Mouse (Mus musculus): Measurements from ENCODE around the gene Tmem14c. TPM values are rescaled to one million over a fixed set of nuclear protein-coding genes. Genes with fewer than 3 reads are reported as not detected.
A peak's percentile ranks its signal among the peaks of the same experiment; 100 is the strongest.

Tmem14c gene
- polyA plus RNA-seq (2014; fragmentation: Nextera tagmentation; extraction: Ambion mirVana) = 216 and 223 TPM in 2 replicates

DNA sequence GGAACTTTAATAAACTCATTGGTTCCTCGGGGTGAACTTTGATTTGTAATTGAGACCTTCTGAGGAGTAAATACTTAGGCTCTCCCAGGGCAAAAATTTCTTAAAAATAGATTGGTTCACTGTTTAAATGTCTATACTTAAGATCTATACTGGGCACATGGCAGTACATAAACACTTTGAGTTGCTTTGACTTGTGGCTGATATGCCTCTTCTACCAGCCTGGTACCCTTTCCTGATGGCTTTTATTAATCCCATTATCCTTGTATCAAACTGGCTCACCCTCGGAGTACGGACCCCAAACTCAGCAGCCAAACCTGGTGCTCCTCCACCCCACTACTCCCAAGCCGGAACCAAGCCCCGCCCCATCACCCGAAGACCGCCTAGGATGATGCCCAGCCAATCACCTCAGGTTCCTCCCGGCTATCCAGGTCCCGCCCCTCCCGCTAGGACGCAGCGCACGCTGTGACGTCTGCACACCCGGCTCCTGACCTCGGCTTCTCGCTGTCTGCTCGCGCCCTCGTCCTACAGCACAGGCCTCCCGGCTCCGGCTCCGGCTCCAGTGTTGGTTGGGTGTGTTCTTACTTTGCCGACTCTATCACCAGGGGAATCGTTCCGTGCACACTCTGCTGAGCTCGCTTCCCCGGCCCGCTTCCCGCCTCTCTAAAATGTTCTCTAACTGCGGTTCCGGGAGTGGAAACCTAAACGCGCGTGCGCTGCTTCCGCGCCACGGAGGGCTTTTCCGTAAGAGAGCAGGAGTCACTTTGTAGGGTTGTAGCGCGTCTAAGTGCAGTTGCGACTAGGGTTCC is at the start of gene Tmem14c:
Tmem14c (plus strand) TSS at position 464 of the 806 bp plus-strand sequence.
- no peaks in the 10 kb centered on the region for H3K9me3 ChIP-seq (ENCODE audit: control insufficient read depth, low read length)
- ATAC-seq (ENCODE audit: low read depth) = peak; percentile 99
- under 1% methylated on average over 43 of the region's 43 CpGs for WGBS
- no peaks in the 10 kb centered on the region for H3K27me3 ChIP-seq (replicated peaks; ENCODE audit: control insufficient read depth, insufficient read depth, low read length)
- H3K27ac ChIP-seq (replicated peaks; ENCODE audit: low read depth, low read length) = peak within 1 kb of the TSS; percentile 95
- peaks cover 60% of the 10 kb centered on the region for H3K36me3 ChIP-seq (ENCODE audit: control insufficient read depth, insufficient read depth, low read length)
- peak within 1 kb of the TSS; percentile 70 for H3K4me3 ChIP-seq (ENCODE audit: low read depth, low read length)
- peak within 1 kb of the TSS; percentile 81 for H3K9ac ChIP-seq (ENCODE audit: low read depth, low read length)
- peak within 1 kb of the TSS; percentile 85 for H3K4me2 ChIP-seq (ENCODE audit: low read depth, low read length)
- H3K4me1 ChIP-seq (ENCODE audit: control insufficient read depth, insufficient read depth, low read length) = peaks cover 11% of the 10 kb centered on the region
- DNase-seq (ENCODE audit: low spot score) = peak; percentile 98

DNA sequence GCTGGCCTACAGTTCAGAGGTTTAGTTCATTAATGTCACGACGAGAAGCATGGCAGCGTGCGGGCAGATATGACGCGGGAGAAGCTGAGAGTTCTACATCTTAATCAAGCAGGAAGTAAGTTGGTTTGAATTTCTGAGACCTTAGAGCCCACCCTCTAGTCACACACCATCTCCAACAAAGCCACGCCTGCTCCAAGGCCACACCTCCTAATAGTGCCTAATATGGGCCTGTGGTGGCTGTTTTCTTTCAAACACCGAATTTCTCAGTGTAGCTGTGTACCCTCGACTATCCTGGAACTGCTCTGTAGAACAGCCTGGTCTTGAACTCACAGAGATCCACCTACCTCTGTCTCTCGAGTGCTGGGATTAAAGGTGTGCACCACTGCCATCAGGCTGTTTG is 48.5 kb upstream of the Tmem14c start:
- Histone ChIP-seq H3K36me3 (ENCODE audit: control insufficient read depth, insufficient read depth, low read length) (no peaks in the 10 kb centered on the region), H3K4me3 (ENCODE audit: low read depth, low read length) (no peak overlapping the region), H3K4me2 (ENCODE audit: low read depth, low read length) (no peak overlapping the region), H3K27ac (replicated peaks; ENCODE audit: low read depth, low read length) (no peak overlapping the region), H3K27me3 (replicated peaks; ENCODE audit: control insufficient read depth, insufficient read depth, low read length) (no peaks in the 10 kb centered on the region), H3K4me1 (ENCODE audit: control insufficient read depth, insufficient read depth, low read length) (no peaks in the 10 kb centered on the region), H3K9ac (ENCODE audit: low read depth, low read length) (no peak overlapping the region), H3K9me3 (ENCODE audit: control insufficient read depth, low read length) (no peaks in the 10 kb centered on the region)
- 95% methylated on average over 10 of the region's 10 CpGs for WGBS
- no peak for ATAC-seq (ENCODE audit: low read depth)
- DNase-seq (ENCODE audit: low spot score) = no peak

DNA sequence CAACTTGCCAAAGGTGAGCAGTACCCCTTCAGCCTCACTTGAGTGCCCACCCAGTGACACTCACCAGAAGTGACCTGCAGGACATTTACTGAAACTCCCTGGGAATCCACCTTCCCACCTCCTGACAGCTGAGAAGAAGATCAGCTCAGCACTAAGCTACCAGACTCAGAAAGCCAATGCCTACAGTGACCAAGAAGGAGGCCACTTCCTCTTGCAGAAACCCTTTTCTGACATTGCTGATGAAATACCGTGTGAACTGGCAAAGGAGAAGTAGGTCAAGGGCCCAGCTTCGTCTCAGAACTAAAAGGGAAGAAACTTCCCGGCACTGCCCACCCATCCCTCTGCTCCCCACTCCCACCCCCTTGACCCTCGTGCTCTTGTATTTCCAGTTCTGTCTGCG is 47.5 kb upstream of the Tmem14c start:
- Histone ChIP-seq H3K27ac (replicated peaks; ENCODE audit: low read depth, low read length) (no peak overlapping the region), H3K9ac (ENCODE audit: low read depth, low read length) (no peak overlapping the region), H3K27me3 (replicated peaks; ENCODE audit: control insufficient read depth, insufficient read depth, low read length) (no peaks in the 10 kb centered on the region), H3K4me2 (ENCODE audit: low read depth, low read length) (no peak overlapping the region), H3K4me1 (ENCODE audit: control insufficient read depth, insufficient read depth, low read length) (no peaks in the 10 kb centered on the region), H3K9me3 (ENCODE audit: control insufficient read depth, low read length) (no peaks in the 10 kb centered on the region), H3K36me3 (ENCODE audit: control insufficient read depth, insufficient read depth, low read length) (no peaks in the 10 kb centered on the region), H3K4me3 (ENCODE audit: low read depth, low read length) (no peak overlapping the region)
- no peak for ATAC-seq (ENCODE audit: low read depth)
- 61% methylated on average over 5 of the region's 5 CpGs for WGBS
- DNase-seq (ENCODE audit: low spot score) = no peak

DNA sequence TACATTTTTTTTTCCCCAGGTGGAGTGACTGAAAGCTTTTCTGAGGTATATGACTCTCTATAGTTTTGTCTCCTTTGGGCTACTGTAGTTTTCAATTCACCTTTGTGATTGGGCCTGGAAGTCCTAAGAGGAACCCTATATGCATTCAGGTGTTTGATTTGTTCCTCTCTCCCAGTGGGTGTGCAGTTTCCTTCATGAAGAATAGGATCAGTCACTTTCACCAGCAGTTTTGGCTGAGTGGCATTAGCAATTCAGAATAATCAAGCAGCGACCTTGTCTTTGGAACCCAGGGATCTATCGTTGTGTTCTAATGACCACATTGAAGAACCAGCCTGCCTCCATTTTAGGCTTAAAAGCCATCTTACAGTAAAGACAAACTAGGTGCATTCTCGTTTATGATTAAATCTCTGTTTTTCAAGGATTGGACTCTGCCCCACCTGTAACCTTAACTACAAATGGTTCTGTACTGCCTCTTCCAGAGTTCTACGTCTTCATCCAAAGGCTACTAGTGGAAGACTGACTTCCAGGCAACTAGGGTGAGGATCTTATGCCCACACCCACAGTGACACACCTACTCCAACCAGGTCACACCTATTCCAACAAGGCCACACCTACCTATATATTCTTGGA is 46.2 kb upstream of the Tmem14c start:
- no peaks in the 10 kb centered on the region for H3K9me3 ChIP-seq (ENCODE audit: control insufficient read depth, low read length)
- no peaks in the 10 kb centered on the region for H3K4me1 ChIP-seq (ENCODE audit: control insufficient read depth, insufficient read depth, low read length)
- no peak overlapping the region for H3K4me2 ChIP-seq (ENCODE audit: low read depth, low read length)
- 96% methylated on average over 4 of the region's 4 CpGs for WGBS
- no peak for DNase-seq (ENCODE audit: low spot score)
- H3K9ac ChIP-seq (ENCODE audit: low read depth, low read length) = no peak overlapping the region
- no peaks in the 10 kb centered on the region for H3K36me3 ChIP-seq (ENCODE audit: control insufficient read depth, insufficient read depth, low read length)
- no peaks in the 10 kb centered on the region for H3K27me3 ChIP-seq (replicated peaks; ENCODE audit: control insufficient read depth, insufficient read depth, low read length)
- no peak for ATAC-seq (ENCODE audit: low read depth)
- H3K4me3 ChIP-seq (ENCODE audit: low read depth, low read length) = no peak overlapping the region
- H3K27ac ChIP-seq (replicated peaks; ENCODE audit: low read depth, low read length) = no peak overlapping the region

DNA sequence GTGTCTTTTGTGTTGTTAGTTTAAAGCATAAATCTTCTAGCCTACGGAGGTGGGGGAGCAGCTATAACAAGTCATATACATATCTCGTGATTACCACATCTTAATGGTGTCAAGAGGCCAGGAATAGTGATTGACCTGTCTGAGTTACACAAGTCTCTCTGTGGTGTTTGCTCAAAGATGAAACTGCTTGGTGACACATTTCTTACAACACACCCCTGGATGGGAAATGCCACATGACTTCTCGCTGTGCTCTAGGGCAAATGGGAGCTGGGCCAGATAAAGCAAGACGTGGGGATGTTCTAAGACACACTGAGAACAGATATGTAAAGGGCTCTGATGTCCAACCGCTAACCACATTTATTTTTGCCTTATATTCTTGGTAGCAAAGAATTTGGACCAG is 44.8 kb upstream of the Tmem14c start:
- Histone ChIP-seq H3K36me3 (ENCODE audit: control insufficient read depth, insufficient read depth, low read length) (no peaks in the 10 kb centered on the region), H3K9ac (ENCODE audit: low read depth, low read length) (no peak overlapping the region), H3K4me3 (ENCODE audit: low read depth, low read length) (no peak overlapping the region), H3K27me3 (replicated peaks; ENCODE audit: control insufficient read depth, insufficient read depth, low read length) (no peaks in the 10 kb centered on the region), H3K4me1 (ENCODE audit: control insufficient read depth, insufficient read depth, low read length) (no peaks in the 10 kb centered on the region), H3K9me3 (ENCODE audit: control insufficient read depth, low read length) (no peaks in the 10 kb centered on the region), H3K4me2 (ENCODE audit: low read depth, low read length) (no peak overlapping the region), H3K27ac (replicated peaks; ENCODE audit: low read depth, low read length) (no peak overlapping the region)
- ATAC-seq (ENCODE audit: low read depth) (no peak), DNase-seq (ENCODE audit: low spot score) (no peak)
- 83% methylated on average over 5 of the region's 5 CpGs for WGBS

DNA sequence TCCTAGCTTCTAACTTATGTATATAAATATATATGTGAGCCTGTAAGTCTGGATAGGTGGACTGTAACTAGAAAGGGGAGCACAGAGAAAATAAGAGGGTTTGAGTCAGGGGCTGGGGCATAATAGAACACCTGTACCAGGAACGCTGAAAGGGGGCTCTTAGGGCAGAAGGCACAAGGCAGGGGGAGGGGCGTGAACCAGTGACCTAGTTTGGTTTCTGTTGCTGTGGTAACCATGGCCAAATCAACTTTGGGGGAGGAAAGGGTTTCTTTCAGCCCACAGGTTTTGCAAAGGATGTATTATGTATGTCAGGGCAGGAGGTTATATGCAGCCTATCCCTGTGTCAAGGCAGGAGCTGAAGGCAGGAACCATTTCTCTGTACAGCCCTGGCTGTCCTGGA is 44.3 kb upstream of the Tmem14c start:
- H3K27ac ChIP-seq (replicated peaks; ENCODE audit: low read depth, low read length) = no peak overlapping the region
- ATAC-seq (ENCODE audit: low read depth) (no peak), DNase-seq (ENCODE audit: low spot score) (no peak)
- 84% methylated on average over 2 of the region's 2 CpGs for WGBS
- H3K4me2 ChIP-seq (ENCODE audit: low read depth, low read length) = no peak overlapping the region
- H3K4me3 ChIP-seq (ENCODE audit: low read depth, low read length) = no peak overlapping the region
- H3K4me1 ChIP-seq (ENCODE audit: control insufficient read depth, insufficient read depth, low read length) = no peaks in the 10 kb centered on the region
- H3K27me3 ChIP-seq (replicated peaks; ENCODE audit: control insufficient read depth, insufficient read depth, low read length) = no peaks in the 10 kb centered on the region
- H3K9me3 ChIP-seq (ENCODE audit: control insufficient read depth, low read length) = no peaks in the 10 kb centered on the region
- H3K9ac ChIP-seq (ENCODE audit: low read depth, low read length) = no peak overlapping the region
- no peaks in the 10 kb centered on the region for H3K36me3 ChIP-seq (ENCODE audit: control insufficient read depth, insufficient read depth, low read length)

DNA sequence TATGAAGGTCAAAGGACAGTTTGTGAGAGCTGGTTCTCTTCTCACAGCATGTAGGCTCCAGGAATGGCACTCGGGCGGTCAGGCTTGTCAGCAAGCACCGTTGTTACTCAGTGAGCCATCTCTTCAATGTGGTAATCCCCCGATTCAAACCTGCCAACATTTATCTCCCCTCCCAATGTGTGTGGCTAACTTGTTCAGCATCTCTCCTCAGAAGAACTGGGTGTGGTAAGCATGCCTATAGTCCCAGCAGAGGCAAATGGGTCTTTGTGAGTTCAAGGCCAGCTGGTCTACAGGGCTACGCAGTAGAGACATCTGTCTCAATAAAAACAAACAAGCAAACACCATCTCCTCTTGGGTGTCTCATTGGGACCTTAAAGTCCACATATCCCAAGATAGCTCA is 43.1 kb upstream of the Tmem14c start:
- Histone ChIP-seq H3K4me2 (ENCODE audit: low read depth, low read length) (no peak overlapping the region), H3K27ac (replicated peaks; ENCODE audit: low read depth, low read length) (no peak overlapping the region), H3K4me1 (ENCODE audit: control insufficient read depth, insufficient read depth, low read length) (no peaks in the 10 kb centered on the region), H3K9me3 (ENCODE audit: control insufficient read depth, low read length) (no peaks in the 10 kb centered on the region), H3K27me3 (replicated peaks; ENCODE audit: control insufficient read depth, insufficient read depth, low read length) (no peaks in the 10 kb centered on the region), H3K9ac (ENCODE audit: low read depth, low read length) (no peak overlapping the region), H3K4me3 (ENCODE audit: low read depth, low read length) (no peak overlapping the region), H3K36me3 (ENCODE audit: control insufficient read depth, insufficient read depth, low read length) (no peaks in the 10 kb centered on the region)
- ATAC-seq (ENCODE audit: low read depth) (no peak), DNase-seq (ENCODE audit: low spot score) (no peak)
- 86% methylated on average over 5 of the region's 5 CpGs for WGBS

DNA sequence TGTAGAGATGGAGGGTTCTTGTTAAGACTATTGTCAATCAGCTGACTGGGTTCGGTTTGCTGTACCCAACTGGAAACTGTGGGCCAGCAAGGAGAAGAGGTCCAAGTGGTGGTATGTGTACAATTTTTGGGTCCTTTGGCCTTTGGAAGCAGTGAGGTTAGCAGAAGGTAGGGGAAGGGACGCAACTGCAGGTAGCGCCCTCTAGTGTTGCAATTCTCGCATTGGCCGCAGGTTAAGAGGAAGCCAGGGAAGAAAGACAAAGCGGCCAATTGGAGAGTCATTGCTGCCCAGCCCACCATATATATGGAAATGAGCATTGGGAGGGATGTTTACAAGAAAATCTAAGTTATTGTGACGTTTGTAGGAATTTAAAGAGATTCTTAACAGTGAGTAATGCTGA is 38.5 kb upstream of the Tmem14c start:
- Histone ChIP-seq H3K27me3 (replicated peaks; ENCODE audit: control insufficient read depth, insufficient read depth, low read length) (no peaks in the 10 kb centered on the region), H3K4me2 (ENCODE audit: low read depth, low read length) (no peak overlapping the region), H3K4me1 (ENCODE audit: control insufficient read depth, insufficient read depth, low read length) (no peaks in the 10 kb centered on the region), H3K4me3 (ENCODE audit: low read depth, low read length) (no peak overlapping the region), H3K9ac (ENCODE audit: low read depth, low read length) (no peak overlapping the region), H3K27ac (replicated peaks; ENCODE audit: low read depth, low read length) (no peak overlapping the region), H3K9me3 (ENCODE audit: control insufficient read depth, low read length) (no peaks in the 10 kb centered on the region), H3K36me3 (ENCODE audit: control insufficient read depth, insufficient read depth, low read length) (no peaks in the 10 kb centered on the region)
- 19% methylated on average over 7 of the region's 7 CpGs for WGBS
- DNase-seq (ENCODE audit: low spot score) (no peak), ATAC-seq (ENCODE audit: low read depth) (no peak)

DNA sequence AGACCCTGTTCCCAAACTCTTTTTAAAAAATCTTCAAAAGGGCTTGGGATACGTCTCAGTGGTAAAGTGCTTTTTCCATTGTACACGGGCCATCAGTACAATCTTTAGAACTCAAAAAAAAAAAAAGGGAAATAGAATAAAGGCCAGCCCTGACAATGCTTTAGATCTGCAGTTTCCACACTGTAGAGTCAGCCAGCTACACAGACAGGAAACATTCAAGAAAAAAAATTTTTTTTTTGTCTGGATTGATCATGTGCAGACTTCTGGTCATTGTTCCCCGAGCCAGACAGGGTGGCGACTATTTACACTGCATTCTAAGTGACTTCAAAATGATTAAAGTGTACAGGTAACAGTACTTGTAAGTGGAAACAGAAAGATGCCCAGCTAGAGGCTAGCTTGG is 37.4 kb upstream of the Tmem14c start:
- Histone ChIP-seq H3K4me2 (ENCODE audit: low read depth, low read length) (no peak overlapping the region), H3K27me3 (replicated peaks; ENCODE audit: control insufficient read depth, insufficient read depth, low read length) (no peaks in the 10 kb centered on the region), H3K9me3 (ENCODE audit: control insufficient read depth, low read length) (no peaks in the 10 kb centered on the region), H3K27ac (replicated peaks; ENCODE audit: low read depth, low read length) (no peak overlapping the region), H3K36me3 (ENCODE audit: control insufficient read depth, insufficient read depth, low read length) (no peaks in the 10 kb centered on the region), H3K4me3 (ENCODE audit: low read depth, low read length) (no peak overlapping the region), H3K9ac (ENCODE audit: low read depth, low read length) (no peak overlapping the region), H3K4me1 (ENCODE audit: control insufficient read depth, insufficient read depth, low read length) (no peaks in the 10 kb centered on the region)
- 75% methylated on average over 4 of the region's 4 CpGs for WGBS
- ATAC-seq (ENCODE audit: low read depth) = no peak
- no peak for DNase-seq (ENCODE audit: low spot score)
